Mouse (Mus musculus) intestine, embryonic 15.5 days (tissue): ENCODE measurements at regions not wholly inside any gene's neighbourhood (a gene's known extent, or its start where the extent isn't known, plus 50 kb on each side); places are given as distances from the start of the nearest gene placed in this dataset.

Experiments used
- ATAC-seq: fragments of 200-750 bp; cut with Nextera tagmentation; 2 replicates; pipeline ENCODE4 v1.8.0; 2017; ENCODE audit warnings: moderate TSS enrichment, moderate library complexity
- H3K27ac ChIP-seq: fragments of 300-500 bp; sonication (generic); 2 replicates; pipeline ENCODE4 v1.5.1; 2015; ENCODE audit warnings: mild to moderate bottlenecking, inconsistent platforms
- H3K27me3 ChIP-seq: fragments of 300-500 bp; sonication (generic); replicated peaks from 2 replicates; pipeline ENCODE4 v1.6.1; 2015; ENCODE audit warnings: inconsistent platforms
- H3K36me3 ChIP-seq: fragments of 300-500 bp; sonication (generic); 2 replicates; pipeline ENCODE4 v1.6.1; 2015; ENCODE audit warnings: inconsistent platforms
- H3K4me1 ChIP-seq: fragments of 300-500 bp; sonication (generic); replicated peaks from 2 replicates; pipeline ENCODE4 v1.6.1; 2015; ENCODE audit warnings: inconsistent platforms
- H3K4me2 ChIP-seq: fragments of 300-500 bp; sonication (generic); replicated peaks from 2 replicates; pipeline ENCODE4 v1.6.1; 2015; ENCODE audit warnings: mild to moderate bottlenecking, inconsistent platforms
- H3K4me3 ChIP-seq: fragments of 300-500 bp; sonication (generic); replicated peaks from 2 replicates; pipeline ENCODE4 v1.5.1; 2015; ENCODE audit warnings: inconsistent platforms
- H3K9ac ChIP-seq: fragments of 300-500 bp; sonication (generic); 2 replicates; pipeline ENCODE4 v1.6.1; 2015; ENCODE audit warnings: inconsistent platforms
- H3K9me3 ChIP-seq: fragments of 300-500 bp; sonication (generic); 2 replicates; pipeline ENCODE4 v1.6.1; 2016; ENCODE audit warnings: inconsistent platforms
- WGBS: fragments of 180-500 bp; shearing (Covaris S2); methylation state at CpG from one replicate; pipeline ENCODE4 v1.1.7; 2015; 5-methylcytosine and 5-hydroxymethylcytosine counted together

DNA sequence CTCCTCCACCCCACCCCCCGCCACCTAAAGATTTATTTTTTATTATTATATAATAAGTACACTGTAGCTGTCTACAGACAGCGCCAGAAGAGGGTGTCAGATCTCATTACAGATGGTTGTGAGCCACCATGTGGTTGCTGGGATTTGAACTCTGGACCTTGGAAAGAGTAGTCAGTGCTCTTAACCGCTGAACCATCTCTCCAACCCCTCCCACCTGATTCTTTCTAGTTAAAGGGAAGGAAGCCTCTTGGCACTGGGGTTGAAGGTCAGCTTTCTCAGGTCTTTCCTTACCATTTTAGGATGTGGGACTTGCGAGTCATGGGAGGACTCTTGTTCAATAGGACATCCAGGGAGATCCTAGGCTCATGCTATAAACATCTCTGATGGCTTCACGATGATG lies 54.7 kb downstream of the Hes1 start:
- Histone ChIP-seq H3K4me2 (no peak overlapping the region), H3K4me1 (peaks cover 16% of the 10 kb centered on the region)
- WGBS: 89% methylated on average over 5 of the region's 5 CpGs

DNA sequence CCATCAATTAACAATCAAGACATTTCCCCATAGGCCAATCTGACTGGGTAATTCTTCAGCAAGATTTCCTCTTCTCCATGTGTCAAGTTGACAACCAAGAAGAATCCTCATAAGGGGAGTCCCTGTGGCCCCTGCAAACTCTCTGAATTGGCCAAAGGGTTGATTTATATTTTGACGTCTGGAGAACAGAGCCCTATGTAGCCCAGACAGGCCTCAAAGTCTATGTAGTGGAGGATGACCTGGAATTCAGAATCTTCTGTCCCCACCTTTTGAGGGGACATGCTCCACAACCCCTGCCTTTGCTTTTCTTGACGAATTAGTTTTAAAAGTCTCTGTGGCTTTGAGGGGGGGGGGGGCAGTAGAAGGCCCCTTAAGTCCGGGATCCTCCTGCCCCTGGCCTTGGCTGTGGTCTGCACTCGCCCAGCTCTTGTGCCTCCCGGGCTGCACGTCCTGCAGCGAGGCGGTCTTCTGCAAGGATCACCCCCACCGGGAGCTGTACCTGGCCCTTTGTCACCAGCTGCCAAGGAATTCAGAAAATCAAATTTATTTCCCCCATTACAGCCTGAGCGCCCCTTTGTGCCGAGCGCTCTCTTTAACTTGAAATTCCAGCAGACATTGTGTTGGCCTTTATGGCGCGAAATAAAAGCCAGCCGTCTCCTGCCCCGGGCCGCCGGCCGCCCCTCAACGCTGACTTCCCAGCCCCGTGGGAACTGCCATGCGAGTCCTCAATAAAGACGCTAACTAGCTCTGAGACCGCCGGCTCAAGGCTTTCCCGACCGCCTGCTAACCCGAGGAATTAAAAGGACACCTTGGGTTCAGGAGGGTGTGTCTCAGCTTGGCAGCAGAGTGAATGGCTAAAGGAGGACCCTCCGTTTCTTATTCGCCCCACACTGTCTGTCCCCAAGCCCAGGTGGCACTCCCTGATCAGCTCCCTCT lies 56.4 kb downstream of the Hes1 start:
- WGBS: 27% methylated on average over 30 of the region's 30 CpGs
- ATAC-seq: no peak; the same call in 1 of the 2 replicates
- Histone ChIP-seq H3K9ac (peak overlapping the region; percentile 8; the same call in 1 of the 2 replicates), H3K9me3 (no peaks in the 10 kb centered on the region), H3K36me3 (no peaks in the 10 kb centered on the region), H3K27ac (no peak overlapping the region), H3K27me3 (no peaks in the 10 kb centered on the region), H3K4me3 (no peak overlapping the region), H3K4me2 (peak overlapping the region; percentile 49), H3K4me1 (peaks cover 15% of the 10 kb centered on the region)

More for the DNA sequence above, 54.7 kb downstream of the Hes1 start:
- Histone ChIP-seq H3K27ac (no peak overlapping the region), H3K9ac (no peak overlapping the region), H3K36me3 (no peaks in the 10 kb centered on the region), H3K9me3 (no peaks in the 10 kb centered on the region), H3K4me3 (no peak overlapping the region), H3K27me3 (no peaks in the 10 kb centered on the region)
- no peak for ATAC-seq

DNA sequence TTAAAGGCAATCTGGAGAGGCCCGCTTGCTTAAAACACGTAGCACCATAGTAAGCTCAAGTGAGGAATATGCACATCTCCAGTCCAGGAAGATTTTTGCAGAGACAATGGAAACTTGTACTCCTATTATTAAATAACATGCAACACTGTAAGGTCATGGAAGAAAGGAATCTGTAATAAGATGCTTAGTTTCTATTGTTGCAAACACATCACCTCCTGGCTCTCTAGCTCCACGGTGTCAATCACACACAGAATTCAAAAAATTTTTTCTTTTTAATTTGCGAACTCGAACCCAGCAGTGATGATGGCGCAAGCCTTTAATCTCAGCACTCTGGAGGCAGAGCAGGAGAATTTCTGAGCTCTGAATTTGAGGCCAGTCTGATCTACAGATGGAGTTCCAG lies 57.4 kb downstream of the Hes1 start:
- Histone ChIP-seq H3K27ac (no peak overlapping the region), H3K4me3 (no peak overlapping the region), H3K27me3 (no peaks in the 10 kb centered on the region), H3K4me2 (no peak overlapping the region), H3K9ac (no peak overlapping the region), H3K9me3 (no peaks in the 10 kb centered on the region), H3K36me3 (no peaks in the 10 kb centered on the region), H3K4me1 (peaks cover 15% of the 10 kb centered on the region)
- ATAC-seq: no peak
- 86% methylated on average over 6 of the region's 6 CpGs for WGBS

GRCm38 (mm10) chr16:30122211-30123070 lies 58.3 kb downstream of the Hes1 start:
- Histone ChIP-seq H3K27me3 (no peaks in the 10 kb centered on the region), H3K9ac (no peak overlapping the region), H3K4me2 (no peak overlapping the region), H3K4me1 (peaks cover 15% of the 10 kb centered on the region), H3K27ac (no peak overlapping the region), H3K9me3 (no peaks in the 10 kb centered on the region), H3K36me3 (no peaks in the 10 kb centered on the region), H3K4me3 (no peak overlapping the region)
- WGBS: 49% methylated on average over 29 of the region's 29 CpGs
- ATAC-seq: no peak

- Histone ChIP-seq H3K4me3 (no peak overlapping the region), H3K27me3 (no peaks in the 10 kb centered on the region), H3K4me2 (no peak overlapping the region), H3K27ac (no peak overlapping the region), H3K36me3 (no peaks in the 10 kb centered on the region), H3K9ac (no peak overlapping the region), H3K9me3 (no peaks in the 10 kb centered on the region), H3K4me1 (peaks cover 11% of the 10 kb centered on the region)
- 90% methylated on average over 10 of the region's 10 CpGs for WGBS
- ATAC-seq: no peak
Measured at GRCm38 (mm10) chr16:30127015-30127414, 62.8 kb downstream of the Hes1 start.

DNA sequence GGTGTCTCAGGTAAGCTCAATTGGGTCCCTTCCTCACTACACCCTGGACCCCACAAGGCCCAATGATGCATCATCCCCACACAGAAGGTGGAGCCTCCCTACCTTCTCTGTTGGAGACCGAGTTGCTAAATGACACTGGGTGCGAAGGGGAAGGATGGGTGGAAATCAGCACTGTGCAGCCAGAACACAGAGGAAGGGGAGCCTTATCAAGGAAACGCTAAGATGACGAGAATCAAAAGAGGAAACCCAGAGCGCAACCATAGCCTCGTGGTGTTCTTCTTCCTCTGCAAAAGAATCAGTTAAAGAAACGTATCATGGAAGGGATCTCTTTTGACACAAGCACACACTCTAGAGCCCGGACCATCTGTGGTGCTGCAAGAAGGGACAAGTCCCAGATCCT lies 64.6 kb downstream of the Hes1 start:
- H3K9me3 ChIP-seq: no peaks in the 10 kb centered on the region
- no peak overlapping the region for H3K9ac ChIP-seq
- no peak overlapping the region for H3K4me3 ChIP-seq
- no peaks in the 10 kb centered on the region for H3K27me3 ChIP-seq
- 81% methylated on average over 8 of the region's 8 CpGs for WGBS
- H3K36me3 ChIP-seq: no peaks in the 10 kb centered on the region
- no peak for ATAC-seq
- no peak overlapping the region for H3K4me2 ChIP-seq
- no peak overlapping the region for H3K27ac ChIP-seq
- H3K4me1 ChIP-seq: 0 out of 2 replicates have a peak, but pooled peaks cover 3% of the 10 kb centered on the region

DNA sequence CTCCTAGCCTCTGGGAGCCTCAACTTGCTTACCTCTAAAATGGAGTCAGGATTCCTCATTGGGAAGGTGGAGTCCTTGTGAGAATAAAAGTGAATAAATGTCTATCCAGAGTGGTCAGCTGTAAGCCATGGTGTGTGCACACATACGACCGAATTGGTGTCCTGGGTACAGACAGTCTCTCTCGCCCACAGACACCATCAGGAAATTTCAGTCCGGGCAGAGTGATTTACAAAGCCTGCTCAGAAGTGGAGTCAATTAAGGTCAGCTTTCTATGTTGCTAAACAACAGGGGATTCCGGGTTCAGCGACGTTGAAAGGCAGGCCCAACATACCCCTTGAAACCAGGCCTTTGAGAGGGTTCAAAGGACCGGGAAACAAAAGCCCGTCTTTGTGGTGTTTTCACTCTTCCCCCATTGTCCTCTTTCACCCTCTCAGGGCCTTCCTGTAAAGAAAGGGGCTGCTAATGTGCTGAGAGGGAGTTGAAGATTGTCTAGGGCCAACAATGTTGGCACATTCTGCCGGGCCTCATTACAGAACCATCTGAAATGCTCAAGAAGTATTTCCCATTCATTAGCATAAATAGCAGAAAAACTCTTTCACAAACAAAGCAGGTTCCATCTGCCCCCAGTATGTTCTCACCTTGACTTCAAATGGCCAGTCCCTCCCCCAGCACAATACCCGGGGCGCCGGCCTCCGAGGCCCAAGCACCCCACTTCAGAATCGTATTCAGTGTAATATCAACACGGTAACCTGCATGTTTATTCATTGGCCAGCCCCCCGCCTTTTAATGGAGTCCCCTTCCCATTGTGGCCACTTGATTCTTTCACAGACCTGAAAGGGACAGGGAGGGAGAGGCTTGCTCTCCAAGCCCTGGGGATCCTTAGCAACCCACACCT lies 65.3 kb downstream of the Hes1 start:
- 58% methylated on average over 17 of the region's 17 CpGs for WGBS
- Histone ChIP-seq H3K36me3 (no peaks in the 10 kb centered on the region), H3K27ac (no peak overlapping the region), H3K4me1 (0 out of 2 replicates have a peak, but pooled peaks cover 6% of the 10 kb centered on the region), H3K4me3 (no peak overlapping the region), H3K9ac (no peak overlapping the region), H3K4me2 (no peak overlapping the region), H3K9me3 (no peaks in the 10 kb centered on the region), H3K27me3 (no peaks in the 10 kb centered on the region)
- no peak for ATAC-seq

DNA sequence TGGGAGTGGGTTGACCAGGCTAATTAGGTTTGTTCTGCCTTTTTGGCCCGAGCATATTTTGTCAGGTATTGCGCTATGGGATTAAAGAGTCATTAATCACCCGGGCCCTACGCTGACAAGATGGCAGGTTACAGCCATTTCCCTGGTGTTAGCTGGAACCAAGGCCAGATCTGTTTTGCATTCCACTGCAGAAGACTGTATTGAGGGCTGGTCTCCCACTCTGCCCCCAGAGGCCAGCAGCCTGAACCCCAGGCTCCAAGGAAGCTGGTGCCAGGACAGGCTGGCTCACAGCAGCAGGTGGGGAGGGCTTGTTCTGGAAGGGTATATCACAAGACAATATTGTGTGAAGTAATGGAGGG lies 65.9 kb downstream of the Hes1 start:
- no peak overlapping the region for H3K9ac ChIP-seq
- no peak overlapping the region for H3K4me3 ChIP-seq
- H3K27ac ChIP-seq: no peak overlapping the region
- H3K9me3 ChIP-seq: no peaks in the 10 kb centered on the region
- H3K4me2 ChIP-seq: no peak overlapping the region
- WGBS: 73% methylated on average over 4 of the region's 4 CpGs
- ATAC-seq: no peak
- no peaks in the 10 kb centered on the region for H3K27me3 ChIP-seq
- 0 out of 2 replicates have a peak, but pooled peaks cover 6% of the 10 kb centered on the region for H3K4me1 ChIP-seq
- H3K36me3 ChIP-seq: no peaks in the 10 kb centered on the region

- Histone ChIP-seq H3K4me3 (no peak overlapping the region), H3K36me3 (no peaks in the 10 kb centered on the region), H3K27me3 (no peaks in the 10 kb centered on the region), H3K9me3 (no peaks in the 10 kb centered on the region), H3K4me1 (0 out of 2 replicates have a peak, but pooled peaks cover 6% of the 10 kb centered on the region), H3K27ac (no peak overlapping the region), H3K4me2 (no peak overlapping the region), H3K9ac (no peak overlapping the region)
- 78% methylated on average over 7 of the region's 7 CpGs for whole genome bisulfite sequencing
- no peak for ATAC-seq
Measured at GRCm38 (mm10) chr16:30132086-30132485, 67.9 kb downstream of the Hes1 start.

DNA sequence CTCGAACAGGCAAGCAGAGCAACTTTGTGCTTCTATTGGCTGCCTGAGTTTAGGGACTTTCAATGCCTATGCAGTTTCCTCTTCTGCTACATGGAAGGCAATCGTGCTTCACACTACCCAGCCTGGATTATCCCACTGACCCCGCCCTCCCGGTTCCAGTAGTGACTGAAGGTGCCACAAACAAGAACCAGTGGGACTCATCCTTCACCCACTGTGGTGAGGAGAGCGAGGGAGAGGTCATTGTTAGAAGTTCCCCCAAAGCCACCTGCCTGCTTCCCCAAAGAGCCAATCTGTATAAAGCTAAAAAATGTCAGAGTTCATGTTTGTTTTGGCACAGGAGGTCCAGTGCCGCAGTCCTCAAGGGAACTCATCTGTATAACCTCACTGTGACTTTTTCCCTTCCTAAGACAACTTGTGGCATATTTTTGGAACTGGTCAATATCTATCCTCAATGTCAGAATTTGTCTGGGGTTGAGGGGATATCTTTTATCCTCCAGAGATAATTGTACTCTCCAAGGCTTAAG lies 70.5 kb downstream of the Hes1 start:
- no peaks in the 10 kb centered on the region for H3K27me3 ChIP-seq
- WGBS: 48% methylated on average over 6 of the region's 6 CpGs
- H3K27ac ChIP-seq: no peak overlapping the region
- no peaks in the 10 kb centered on the region for H3K36me3 ChIP-seq
- H3K4me3 ChIP-seq: no peak overlapping the region
- 0 out of 2 replicates have a peak, but pooled peaks cover 8% of the 10 kb centered on the region for H3K4me1 ChIP-seq
- no peak overlapping the region for H3K9ac ChIP-seq
- no peak overlapping the region for H3K4me2 ChIP-seq
- no peaks in the 10 kb centered on the region for H3K9me3 ChIP-seq
- ATAC-seq: no peak

- no peaks in the 10 kb centered on the region for H3K9me3 ChIP-seq
- ATAC-seq: no peak
- H3K4me2 ChIP-seq: no peak overlapping the region
- H3K36me3 ChIP-seq: no peaks in the 10 kb centered on the region
- 0 out of 2 replicates have a peak, but pooled peaks cover 6% of the 10 kb centered on the region for H3K4me1 ChIP-seq
- H3K4me3 ChIP-seq: no peak overlapping the region
- no peak overlapping the region for H3K9ac ChIP-seq
- no peak overlapping the region for H3K27ac ChIP-seq
- H3K27me3 ChIP-seq: no peaks in the 10 kb centered on the region
- 80% methylated on average over 5 of the region's 5 CpGs for WGBS
Measured at GRCm38 (mm10) chr16:30136849-30137248, 72.7 kb downstream of the Hes1 start.
